Mouse (Mus musculus) right cerebral cortex, postnatal 4 days (tissue): ENCODE measurements around the gene Pttg1ip.
A peak's percentile ranks its signal among the peaks of the same experiment; 100 is the strongest.

Experiments used
- DNase-seq: peaks from one replicate; pipeline ENCODE4 v3.0.0-alpha.2; 2022

The Pttg1ip gene

GRCm38 (mm10) chr10:77581408-77582284, at the start of gene Pttg1ip:
TSS of gene Pttg1ip (plus strand) at chr10:77581720.
- peak; percentile 96 for DNase-seq

- DNase-seq: no peak
Measured at GRCm38 (mm10) chr10:77532020-77532413, 49.5 kb upstream of the Pttg1ip start.

- DNase-seq: no peak
Measured at GRCm38 (mm10) chr10:77536727-77537126, 44.8 kb upstream of the Pttg1ip start.

- no peak for DNase-seq
Measured at GRCm38 (mm10) chr10:77537215-77538209, 44.0 kb upstream of the Pttg1ip start.

DNA sequence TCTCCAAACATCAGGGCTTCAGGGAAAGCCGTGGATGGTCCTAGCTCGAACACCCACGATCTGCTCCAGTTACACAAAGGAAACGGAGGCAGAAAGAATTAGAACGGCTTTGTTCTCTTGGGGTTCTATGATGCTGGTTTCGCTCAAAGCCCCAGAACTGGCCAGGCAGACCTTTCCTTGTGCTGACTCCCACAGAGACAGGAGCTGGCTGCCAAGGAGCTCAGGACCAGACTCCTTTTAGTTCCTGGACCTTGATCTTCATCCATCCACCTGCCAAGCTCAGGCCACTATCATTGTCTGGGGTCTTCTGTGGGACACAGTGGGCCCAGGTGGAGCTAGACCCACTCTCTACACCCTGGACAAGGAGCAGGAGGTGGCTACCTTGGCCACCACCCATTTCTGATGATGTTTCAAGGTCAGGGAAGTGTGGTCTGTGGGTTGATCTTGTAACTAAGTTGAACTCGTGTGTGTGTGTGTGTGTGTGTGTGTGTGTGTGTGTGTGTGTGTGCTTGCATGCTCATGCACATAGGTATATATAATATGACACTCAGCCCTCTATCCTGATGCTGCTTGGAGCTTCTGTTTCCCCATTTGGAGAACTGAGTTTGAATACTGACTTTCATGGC, 42.1 kb upstream of the Pttg1ip start:
- no peak for DNase-seq

DNA sequence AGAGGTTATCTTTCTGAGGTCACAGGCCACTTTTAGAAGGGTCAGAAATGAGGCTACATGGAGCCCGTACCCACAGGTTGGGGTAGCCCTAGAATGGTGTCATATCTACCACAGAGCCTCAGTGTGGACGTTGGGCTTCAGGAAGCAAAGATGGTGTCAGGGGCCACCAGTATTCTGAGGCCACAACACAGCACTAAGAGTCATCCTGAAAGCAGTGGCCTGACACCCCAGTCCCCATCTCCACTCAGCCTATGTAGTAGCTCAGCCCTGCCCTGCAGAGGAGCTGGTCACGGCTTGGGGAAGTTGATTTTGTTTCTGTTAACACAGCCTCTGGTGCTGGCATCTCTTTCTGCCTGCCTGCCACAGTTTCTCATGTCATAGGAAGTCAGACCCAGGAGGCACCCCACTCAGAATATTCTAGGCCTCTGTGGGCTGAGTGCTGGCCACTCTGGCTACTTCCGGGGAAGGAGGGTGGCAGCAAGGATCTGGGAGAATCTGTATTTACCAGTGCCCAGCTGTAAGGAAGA, 40.9 kb upstream of the Pttg1ip start:
- no peak for DNase-seq

DNA sequence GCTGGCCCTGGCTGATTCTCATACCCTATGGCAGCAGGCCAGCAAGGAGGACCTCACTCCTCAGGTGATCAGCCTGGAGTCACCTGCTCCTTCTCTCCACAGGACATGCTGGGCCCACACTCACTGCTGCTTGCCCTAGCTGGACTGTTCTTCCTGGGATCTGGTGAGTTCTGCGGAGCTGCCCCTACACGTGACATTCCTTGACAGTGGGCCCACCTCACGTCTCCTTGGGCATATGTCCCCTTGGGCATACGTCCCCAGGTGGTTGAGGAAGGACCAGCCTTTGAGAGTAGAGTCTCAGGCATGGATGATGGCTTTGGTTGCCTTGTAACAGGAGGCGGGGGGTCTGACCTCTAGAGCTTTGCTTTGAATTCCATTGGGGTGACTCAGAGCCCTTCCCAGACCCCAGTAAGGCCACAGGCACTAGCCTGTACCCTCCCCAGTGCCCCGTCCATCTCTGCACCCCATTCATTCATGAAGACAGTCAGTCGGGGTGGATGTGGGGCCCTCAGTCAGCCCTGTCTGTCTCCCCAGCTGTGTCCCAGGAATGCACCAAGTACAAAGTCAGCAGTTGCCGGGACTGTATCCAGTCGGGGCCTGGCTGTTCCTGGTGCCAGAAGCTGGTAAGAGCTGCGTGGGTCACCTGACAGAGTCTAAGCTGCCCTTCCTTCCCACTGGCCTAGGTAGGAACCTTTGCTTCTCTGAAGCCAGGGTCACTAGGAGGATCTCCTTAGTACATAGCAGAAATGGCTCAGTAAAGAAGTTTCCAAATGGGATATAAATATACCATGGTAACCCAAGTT, 39.5 kb upstream of the Pttg1ip start:
- no peak for DNase-seq

DNA sequence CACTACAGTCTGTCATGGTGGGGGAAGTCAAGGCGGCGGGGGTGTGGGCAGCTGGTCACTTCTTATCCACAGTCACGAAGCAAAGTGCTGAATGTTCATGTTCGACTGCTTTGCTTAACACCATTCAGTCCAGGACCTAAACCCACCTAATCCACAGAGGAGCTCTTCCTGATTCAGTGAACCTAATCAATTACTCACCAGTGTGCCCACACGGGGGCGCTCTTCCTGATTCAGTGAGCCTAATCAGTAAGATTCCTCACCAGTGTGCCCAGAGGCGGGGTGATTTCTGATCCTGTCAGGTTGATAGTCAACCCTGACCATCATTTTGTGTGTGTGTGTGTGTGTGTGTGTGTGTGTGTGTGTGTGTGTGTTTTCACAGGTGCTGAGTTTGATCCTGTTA, 38.3 kb upstream of the Pttg1ip start:
- DNase-seq: peak; percentile 31

DNA sequence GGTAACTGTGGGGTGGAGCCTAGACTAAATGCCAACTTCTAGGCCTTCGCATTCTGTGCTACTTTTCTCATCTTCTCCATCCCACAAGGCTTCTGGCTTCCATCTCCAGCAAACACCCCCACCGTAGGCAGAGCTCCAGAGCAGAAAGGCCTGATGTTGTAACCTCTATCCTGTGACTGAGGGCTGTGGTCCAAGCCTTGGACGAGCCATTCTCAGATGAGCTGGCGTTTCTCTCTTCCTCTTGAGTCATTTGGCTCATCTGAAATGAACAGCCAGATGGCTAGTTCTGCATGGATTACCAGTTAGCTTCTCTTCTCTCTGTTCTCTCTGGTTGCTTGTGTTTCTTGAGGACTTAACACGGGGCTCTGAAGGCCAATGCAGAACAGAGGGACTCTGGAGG, 36.6 kb upstream of the Pttg1ip start:
- no peak for DNase-seq

- no peak for DNase-seq
Measured at GRCm38 (mm10) chr10:77548576-77548975, 32.9 kb upstream of the Pttg1ip start.

DNA sequence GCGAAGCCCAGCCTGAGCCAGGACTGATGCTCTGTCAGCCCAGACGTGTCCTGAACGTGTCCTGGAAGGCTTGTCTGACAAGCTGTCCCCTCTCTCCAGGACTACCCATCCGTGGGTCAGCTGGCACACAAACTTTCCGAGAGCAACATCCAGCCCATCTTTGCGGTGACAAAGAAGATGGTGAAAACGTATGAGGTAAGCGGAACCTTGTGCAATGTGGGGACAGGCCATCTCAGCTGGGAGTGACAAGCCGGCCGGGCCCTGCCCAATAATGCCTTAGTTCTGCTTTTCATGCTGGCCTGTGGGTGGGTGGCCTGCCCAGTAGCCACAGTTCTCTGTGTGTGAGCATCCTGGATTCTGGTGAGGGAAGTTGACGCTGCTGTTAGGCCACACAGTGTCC, 30.6 kb upstream of the Pttg1ip start:
- DNase-seq: no peak

DNA sequence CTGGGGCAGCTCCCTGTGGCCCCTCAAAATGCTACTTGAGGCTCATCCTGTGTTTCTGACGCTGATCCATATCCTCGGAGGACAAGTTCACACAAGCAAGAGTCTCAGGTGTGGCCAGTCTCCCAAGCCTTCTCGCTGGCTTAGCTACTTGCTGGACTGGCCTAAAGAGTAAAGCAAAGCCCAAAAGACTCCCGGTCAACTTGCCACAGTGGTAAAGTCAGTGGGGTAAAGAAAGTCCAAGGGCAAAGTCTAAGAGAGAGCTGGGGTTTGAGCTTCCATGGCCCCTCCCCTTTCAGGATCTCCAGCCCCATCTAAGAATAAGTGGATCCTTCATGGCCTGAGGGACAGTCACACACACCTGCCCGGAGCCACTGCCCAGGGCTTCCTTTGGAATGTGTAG, 29.4 kb upstream of the Pttg1ip start:
- no peak for DNase-seq

DNA sequence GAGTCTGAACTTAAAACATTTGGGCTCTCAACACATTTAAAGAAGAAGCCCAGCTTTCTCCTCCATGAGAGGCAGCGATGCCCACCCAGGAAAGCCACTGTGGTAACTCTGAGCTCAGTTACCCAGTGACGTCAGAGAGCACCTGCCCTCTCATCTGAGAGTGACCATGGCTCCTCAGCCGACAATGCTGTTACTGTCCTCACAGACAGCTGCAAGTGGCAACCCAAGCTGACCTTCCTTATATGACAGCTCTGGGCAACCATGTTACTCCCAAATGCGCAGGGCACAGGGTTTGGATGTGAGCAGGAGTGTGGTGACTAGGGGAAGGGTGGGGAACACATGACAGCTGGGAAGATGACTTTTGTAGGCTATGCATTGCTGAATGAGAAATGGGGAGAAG, 28.2 kb upstream of the Pttg1ip start:
- DNase-seq: no peak

DNA sequence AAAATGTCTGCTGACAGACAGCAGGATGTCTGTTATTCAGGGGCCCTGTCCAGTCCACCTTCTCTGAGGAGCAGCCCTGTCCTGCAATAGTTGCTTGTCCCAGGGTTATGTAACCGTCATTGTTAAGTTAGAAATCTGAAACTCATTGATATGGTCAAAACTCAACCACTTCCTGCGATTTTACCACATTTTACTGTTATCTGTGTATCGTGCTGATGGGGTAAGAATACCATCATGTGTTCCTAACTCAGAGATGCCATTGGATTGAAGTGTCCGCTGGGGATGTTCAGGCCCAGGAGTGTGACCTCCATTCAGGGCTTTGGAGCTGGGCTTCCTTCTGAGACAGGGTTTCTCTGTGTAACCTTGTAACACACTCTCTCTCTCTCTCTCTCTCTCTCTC, 26.6 kb upstream of the Pttg1ip start:
- DNase-seq: no peak

- no peak for DNase-seq
Measured at GRCm38 (mm10) chr10:77556631-77557030, 24.9 kb upstream of the Pttg1ip start.

DNA sequence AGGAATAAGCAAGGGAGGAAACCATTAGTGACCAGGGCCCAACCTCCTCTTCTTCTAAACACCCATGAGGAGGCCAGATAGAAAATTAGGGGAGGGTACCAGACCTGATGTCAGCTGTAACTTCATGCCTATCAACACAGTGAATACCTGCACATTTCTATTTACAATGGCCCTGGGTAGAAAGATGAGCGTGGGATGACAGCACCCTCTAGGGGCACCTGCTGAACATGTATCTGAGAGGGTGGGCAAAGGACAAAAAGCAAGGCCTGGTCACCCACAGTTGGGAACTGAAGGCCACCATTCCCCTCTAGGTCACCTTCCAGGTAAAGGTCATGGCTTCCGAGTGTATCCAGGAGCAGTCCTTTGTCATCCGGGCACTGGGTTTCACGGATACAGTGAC, 23.9 kb upstream of the Pttg1ip start:
- DNase-seq: no peak

- no peak for DNase-seq
Measured at GRCm38 (mm10) chr10:77560090-77560489, 21.4 kb upstream of the Pttg1ip start.

DNA sequence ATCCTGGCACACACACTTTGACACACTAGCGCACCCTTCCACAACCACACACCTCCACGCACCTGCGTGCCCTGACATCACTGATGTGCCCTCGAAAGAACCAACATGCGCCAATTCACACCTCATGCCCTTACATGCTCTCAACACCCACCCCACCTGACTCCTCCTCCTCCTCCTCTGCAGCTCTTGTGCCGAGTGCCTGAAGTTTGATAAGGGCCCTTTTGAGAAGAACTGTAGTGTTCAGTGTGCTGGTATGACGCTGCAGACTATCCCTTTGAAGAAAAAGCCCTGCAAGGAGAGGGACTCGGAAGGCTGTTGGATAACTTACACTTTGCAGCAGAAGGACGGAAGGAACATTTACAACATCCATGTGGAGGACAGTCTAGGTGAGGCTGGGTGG, 20.7 kb upstream of the Pttg1ip start:
- no peak for DNase-seq

GRCm38 (mm10) chr10:77561508-77561907, 20.0 kb upstream of the Pttg1ip start:
- no peak for DNase-seq

- DNase-seq: no peak
Measured at GRCm38 (mm10) chr10:77565005-77565404, 16.5 kb upstream of the Pttg1ip start.

- DNase-seq: peak; percentile 82
Measured at GRCm38 (mm10) chr10:77566651-77567050, 14.9 kb upstream of the Pttg1ip start.

- DNase-seq: no peak
Measured at GRCm38 (mm10) chr10:77569481-77569880, 12.0 kb upstream of the Pttg1ip start.
